Mouse (Mus musculus) embryonic fibroblast, embryonic 13.5 days (primary cell): ENCODE results near the gene Ttk. TPM values are rescaled to one million over a fixed set of nuclear protein-coding genes. Genes with fewer than 3 reads are reported as not detected.

Source experiments
- H3K27ac ChIP-seq: 2 replicates; pipeline ENCODE4 v1.5.1; 2012; ENCODE audit warnings: low read length, control low read depth, inconsistent platforms; ENCODE audit not compliant: insufficient read depth
- H3K4me1 ChIP-seq: 2 replicates; pipeline ENCODE4 v1.6.1; 2011; ENCODE audit warnings: low read length; ENCODE audit not compliant: control insufficient read depth, insufficient read depth
- H3K4me3 ChIP-seq: 2 replicates; pipeline ENCODE4 v1.5.1; 2011; ENCODE audit warnings: mild to moderate bottlenecking, control low read depth, low read length; ENCODE audit not compliant: insufficient read depth
- CTCF ChIP-seq: IDR thresholded peaks from 2 replicates; pipeline ENCODE4 v1.5.1; 2011; ENCODE audit warnings: mild to moderate bottlenecking, control low read depth, low read length, moderate library complexity, borderline replicate concordance; ENCODE audit not compliant: insufficient read depth
- POLR2A ChIP-seq: IDR thresholded peaks from 2 replicates; pipeline ENCODE4 v1.6.1; 2011; ENCODE audit warnings: low read depth, mild to moderate bottlenecking, control low read depth, low read length, moderate library complexity
- polyA plus RNA-seq: library from polyadenylated mRNA; stranded (reverse); fragments of >200 nt; gene quantifications from 2 replicates; pipeline ENCODE4 v1.2.4, GENCODE M21; 2011; ENCODE audit warnings: low read depth; ENCODE audit not compliant: missing spikeins, insufficient read length

The Ttk gene
- polyA plus RNA-seq, 1 experiment: 24.7 TPM

DNA sequence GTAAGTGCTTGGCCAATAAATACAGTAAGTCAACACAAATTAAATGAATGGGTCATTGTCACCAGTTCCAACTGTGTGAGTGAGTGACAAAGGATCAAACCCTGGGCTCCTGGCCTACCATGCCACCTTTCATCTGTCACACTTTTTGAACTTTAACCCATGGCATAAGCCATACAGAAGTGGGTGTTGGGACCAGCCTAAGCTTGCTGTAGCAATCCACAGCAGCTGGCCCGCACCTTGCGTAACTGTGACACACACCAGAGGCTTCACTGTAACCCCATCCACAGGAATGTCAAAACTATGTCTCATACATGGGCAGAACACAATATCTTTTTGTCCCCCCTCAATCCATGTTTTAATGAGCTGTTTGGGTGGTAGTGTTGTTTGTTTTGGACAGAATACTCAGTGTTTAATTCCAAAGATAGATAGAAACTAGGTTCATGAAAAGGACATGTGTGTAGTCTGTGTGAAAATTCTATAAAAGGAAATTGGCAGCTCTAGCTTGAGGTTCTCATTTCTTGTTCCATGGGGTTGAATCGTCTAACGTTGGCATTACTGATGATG lies 59.4 kb downstream of the Ttk start:
- TF ChIP-seq POLR2A (no peak), CTCF (no peak)
- Histone ChIP-seq H3K4me3 (no peak overlapping the region), H3K4me1 (0 out of 2 replicates have a peak, but pooled peaks cover 4% of the 10 kb centered on the region), H3K27ac (no peak overlapping the region)

GRCm38 (mm10) chr9:83902086-83902485 lies 67.6 kb downstream of the Ttk start:
- no peak for TF ChIP-seq POLR2A
- no peak for TF ChIP-seq CTCF
- no peaks in the 10 kb centered on the region for H3K4me1 ChIP-seq
- H3K27ac ChIP-seq: no peak overlapping the region
- H3K4me3 ChIP-seq: no peak overlapping the region

- no peak overlapping the region for H3K27ac ChIP-seq
- H3K4me3 ChIP-seq: no peak overlapping the region
- H3K4me1 ChIP-seq: no peaks in the 10 kb centered on the region
- TF ChIP-seq CTCF (no peak), POLR2A (no peak)
These were observed 71.3 kb downstream of the Ttk start for GRCm38 (mm10) chr9:83905820-83906219.

- Histone ChIP-seq H3K4me1 (no peaks in the 10 kb centered on the region), H3K4me3 (no peak overlapping the region), H3K27ac (no peak overlapping the region)
- TF ChIP-seq POLR2A: no peak
- TF ChIP-seq CTCF: no peak
These were observed 72.5 kb downstream of the Ttk start for GRCm38 (mm10) chr9:83907017-83907416.

DNA sequence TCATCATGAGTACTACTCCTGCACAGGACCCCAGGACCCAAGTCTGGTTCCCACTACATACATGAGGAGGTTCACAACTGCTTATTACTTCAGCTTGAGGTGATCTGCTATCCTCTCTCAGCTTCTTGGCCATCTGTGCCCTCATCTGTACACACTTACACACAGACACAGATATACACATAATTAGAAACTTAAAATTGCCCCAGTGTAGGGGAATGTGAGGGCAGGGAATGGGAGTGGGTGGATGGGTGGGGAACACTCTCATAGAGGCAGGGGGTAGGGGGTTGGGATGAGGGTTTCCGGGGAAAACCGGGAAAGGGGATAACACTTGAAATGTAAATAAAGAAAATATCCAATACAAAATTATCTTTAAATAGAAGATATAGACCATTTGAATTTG lies 75.3 kb downstream of the Ttk start:
- no peaks in the 10 kb centered on the region for H3K4me1 ChIP-seq
- H3K27ac ChIP-seq: no peak overlapping the region
- H3K4me3 ChIP-seq: no peak overlapping the region
- TF ChIP-seq POLR2A (no peak), CTCF (no peak)

- TF ChIP-seq POLR2A (no peak), CTCF (no peak)
- no peak overlapping the region for H3K4me3 ChIP-seq
- no peaks in the 10 kb centered on the region for H3K4me1 ChIP-seq
- no peak overlapping the region for H3K27ac ChIP-seq
These were observed 76.4 kb downstream of the Ttk start for GRCm38 (mm10) chr9:83910926-83911325.

Other genes with a start within 250 kb of the Ttk start
- 3.7 and 6.1 TPM in 2 replicates for gene Elovl4, start 28.4 kb upstream of the Ttk start, polyA plus RNA-seq
- 19.5 and 29.1 TPM in 2 replicates for gene Bckdhb, start 90.5 kb downstream of the Ttk start, polyA plus RNA-seq